Mouse (Mus musculus): ENCODE measurements around the gene Atg16l1. TPM values are rescaled to one million over a fixed set of nuclear protein-coding genes. Genes with fewer than 3 reads are reported as not detected.

Atg16l1 gene
- polyA plus RNA-seq (2014; fragmentation: Nextera tagmentation; extraction: Ambion mirVana) = 37.8 and 39.7 TPM in 2 replicates

DNA sequence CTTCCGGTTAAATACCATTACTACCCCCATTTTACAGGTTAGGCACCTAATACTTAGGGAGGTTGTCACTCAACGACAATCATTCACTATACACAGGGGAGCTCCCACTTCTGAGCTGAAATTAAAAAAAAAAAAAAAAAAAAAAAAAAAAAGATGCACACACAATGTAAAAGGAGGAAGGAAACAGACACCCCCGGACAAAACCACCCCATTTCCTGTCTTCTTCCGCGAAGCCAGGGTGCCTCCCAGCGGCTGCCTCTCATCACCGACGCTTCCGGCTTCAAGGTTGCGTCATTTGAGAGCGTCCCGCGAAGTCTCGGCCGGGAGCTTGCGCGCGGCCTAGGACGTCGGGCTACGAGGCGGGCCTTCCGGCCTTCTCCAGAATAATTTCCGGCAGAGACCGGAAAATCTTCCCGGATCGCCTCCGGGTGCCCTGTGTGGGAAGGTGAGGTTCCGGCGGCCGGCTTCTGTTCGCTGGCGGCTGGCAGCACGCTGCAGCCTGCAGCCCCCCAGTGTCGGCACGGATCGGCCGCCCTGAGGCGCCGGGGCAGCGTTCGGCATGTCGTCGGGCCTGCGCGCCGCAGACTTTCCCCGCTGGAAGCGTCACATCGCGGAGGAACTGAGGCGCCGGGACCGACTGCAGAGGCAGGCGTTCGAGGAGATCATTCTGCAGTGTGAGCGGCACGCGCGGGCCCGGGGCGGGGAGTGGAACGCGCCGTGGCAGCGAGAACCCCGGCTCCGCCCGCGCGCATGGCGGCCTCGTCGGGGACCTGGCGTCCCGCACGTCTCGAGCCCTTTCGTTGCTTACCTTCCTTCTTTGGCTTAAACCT, at the start of gene Atg16l1:
Gene Atg16l1 (plus strand): TSS at position 230 of the 830 bp plus-strand sequence.
- H3K4me1 ChIP-seq (replicated peaks; ENCODE audit: control insufficient read depth, insufficient read depth, low read length) = 0 out of 2 replicates have a peak, but pooled peaks cover 2% of the 10 kb centered on the region
- DNase-seq (ENCODE audit: low spot score) (peak; percentile 92), ATAC-seq (ENCODE audit: low FRiP score) (peak; percentile 99)
- peak within 1 kb of the TSS; percentile 95 for H3K9ac ChIP-seq (ENCODE audit: low read depth, low read length)
- H3K27ac ChIP-seq (ENCODE audit: low read depth, low read length) = peak within 1 kb of the TSS; percentile 79
- H3K9me3 ChIP-seq (ENCODE audit: control insufficient read depth, low read length) = no peaks in the 10 kb centered on the region
- H3K27me3 ChIP-seq (ENCODE audit: control insufficient read depth, insufficient read depth, low read length) = no peaks in the 10 kb centered on the region
- 1% methylated on average over 79 of the region's 79 CpGs for WGBS
- peak within 1 kb of the TSS; percentile 80 for H3K4me3 ChIP-seq (ENCODE audit: low read depth, low read length)
- peak within 1 kb of the TSS; percentile 56 for H3K4me2 ChIP-seq (replicated peaks; ENCODE audit: low read depth, low read length)
- H3K36me3 ChIP-seq (ENCODE audit: control insufficient read depth, insufficient read depth, low read length) = 0 out of 2 replicates have a peak, but pooled peaks cover 2% of the 10 kb centered on the region

GRCm38 (mm10) chr1:87706361-87706760, 49.3 kb upstream of the Atg16l1 start:
- WGBS = 91% methylated on average over 3 of the region's 3 CpGs
- no peak overlapping the region for H3K4me2 ChIP-seq (replicated peaks; ENCODE audit: low read depth, low read length)
- H3K27ac ChIP-seq (ENCODE audit: low read depth, low read length) = no peak overlapping the region
- H3K9me3 ChIP-seq (ENCODE audit: control insufficient read depth, low read length) = no peaks in the 10 kb centered on the region
- H3K4me1 ChIP-seq (replicated peaks; ENCODE audit: control insufficient read depth, insufficient read depth, low read length) = no peaks in the 10 kb centered on the region
- no peaks in the 10 kb centered on the region for H3K27me3 ChIP-seq (ENCODE audit: control insufficient read depth, insufficient read depth, low read length)
- ATAC-seq (ENCODE audit: low FRiP score) (no peak), DNase-seq (ENCODE audit: low spot score) (no peak)
- no peak overlapping the region for H3K9ac ChIP-seq (ENCODE audit: low read depth, low read length)
- H3K4me3 ChIP-seq (ENCODE audit: low read depth, low read length) = no peak overlapping the region
- H3K36me3 ChIP-seq (ENCODE audit: control insufficient read depth, insufficient read depth, low read length) = no peaks in the 10 kb centered on the region

GRCm38 (mm10) chr1:87709020-87709419, 46.6 kb upstream of the Atg16l1 start:
- H3K4me3 ChIP-seq (ENCODE audit: low read depth, low read length) = no peak overlapping the region
- no peak overlapping the region for H3K4me2 ChIP-seq (replicated peaks; ENCODE audit: low read depth, low read length)
- no peaks in the 10 kb centered on the region for H3K4me1 ChIP-seq (replicated peaks; ENCODE audit: control insufficient read depth, insufficient read depth, low read length)
- 56% methylated on average over 6 of the region's 6 CpGs for WGBS
- H3K36me3 ChIP-seq (ENCODE audit: control insufficient read depth, insufficient read depth, low read length) = no peaks in the 10 kb centered on the region
- H3K9me3 ChIP-seq (ENCODE audit: control insufficient read depth, low read length) = no peaks in the 10 kb centered on the region
- no peaks in the 10 kb centered on the region for H3K27me3 ChIP-seq (ENCODE audit: control insufficient read depth, insufficient read depth, low read length)
- ATAC-seq (ENCODE audit: low FRiP score) (no peak), DNase-seq (ENCODE audit: low spot score) (no peak)
- H3K27ac ChIP-seq (ENCODE audit: low read depth, low read length) = no peak overlapping the region
- no peak overlapping the region for H3K9ac ChIP-seq (ENCODE audit: low read depth, low read length)

DNA sequence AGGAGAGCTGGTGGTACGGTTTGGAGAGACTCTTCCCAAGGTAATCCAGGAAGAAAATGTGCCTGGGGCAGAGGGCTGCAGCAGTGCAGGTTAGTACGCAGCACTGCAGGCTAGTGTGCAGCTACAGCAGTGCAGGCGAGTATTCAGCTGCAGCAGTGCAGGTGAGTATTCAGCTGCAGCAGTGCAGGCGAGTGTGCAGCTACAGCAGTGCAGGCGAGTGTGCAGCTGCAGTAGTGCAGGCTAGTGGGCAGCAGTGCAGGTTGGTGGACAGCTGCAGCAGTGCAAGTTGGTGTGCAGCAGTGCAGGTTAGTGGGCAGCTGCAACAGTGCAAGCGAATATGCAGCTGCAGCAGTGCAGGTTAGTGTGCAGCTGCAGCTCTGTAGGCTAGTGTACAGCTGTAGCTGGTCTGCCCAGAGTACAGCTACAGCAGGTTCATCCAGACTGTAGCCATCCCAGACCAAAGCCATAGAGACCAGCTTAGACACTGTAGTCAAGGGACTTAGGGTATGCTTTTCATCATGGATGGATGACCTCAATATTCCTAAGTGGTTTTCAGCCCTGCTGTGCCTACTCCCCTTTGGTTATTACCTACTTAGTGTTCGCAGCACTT, 45.9 kb upstream of the Atg16l1 start:
- Histone ChIP-seq H3K36me3 (ENCODE audit: control insufficient read depth, insufficient read depth, low read length) (no peaks in the 10 kb centered on the region), H3K4me1 (replicated peaks; ENCODE audit: control insufficient read depth, insufficient read depth, low read length) (no peaks in the 10 kb centered on the region), H3K4me2 (replicated peaks; ENCODE audit: low read depth, low read length) (no peak overlapping the region), H3K4me3 (ENCODE audit: low read depth, low read length) (no peak overlapping the region), H3K27ac (ENCODE audit: low read depth, low read length) (no peak overlapping the region), H3K9ac (ENCODE audit: low read depth, low read length) (no peak overlapping the region), H3K27me3 (ENCODE audit: control insufficient read depth, insufficient read depth, low read length) (no peaks in the 10 kb centered on the region), H3K9me3 (ENCODE audit: control insufficient read depth, low read length) (no peaks in the 10 kb centered on the region)
- 83% methylated on average over 7 of the region's 7 CpGs for WGBS
- no peak for ATAC-seq (ENCODE audit: low FRiP score)
- DNase-seq (ENCODE audit: low spot score) = no peak

- no peaks in the 10 kb centered on the region for H3K27me3 ChIP-seq (ENCODE audit: control insufficient read depth, insufficient read depth, low read length)
- no peaks in the 10 kb centered on the region for H3K36me3 ChIP-seq (ENCODE audit: control insufficient read depth, insufficient read depth, low read length)
- WGBS = 90% methylated on average over 10 of the region's 10 CpGs
- H3K4me2 ChIP-seq (replicated peaks; ENCODE audit: low read depth, low read length) = no peak overlapping the region
- no peak overlapping the region for H3K9ac ChIP-seq (ENCODE audit: low read depth, low read length)
- ATAC-seq (ENCODE audit: low FRiP score) = no peak
- no peak overlapping the region for H3K4me3 ChIP-seq (ENCODE audit: low read depth, low read length)
- no peaks in the 10 kb centered on the region for H3K4me1 ChIP-seq (replicated peaks; ENCODE audit: control insufficient read depth, insufficient read depth, low read length)
- no peak overlapping the region for H3K27ac ChIP-seq (ENCODE audit: low read depth, low read length)
- DNase-seq (ENCODE audit: low spot score) = no peak
- H3K9me3 ChIP-seq (ENCODE audit: control insufficient read depth, low read length) = no peaks in the 10 kb centered on the region
Observed at GRCm38 (mm10) chr1:87711938-87712613, 43.6 kb upstream of the Atg16l1 start.

DNA sequence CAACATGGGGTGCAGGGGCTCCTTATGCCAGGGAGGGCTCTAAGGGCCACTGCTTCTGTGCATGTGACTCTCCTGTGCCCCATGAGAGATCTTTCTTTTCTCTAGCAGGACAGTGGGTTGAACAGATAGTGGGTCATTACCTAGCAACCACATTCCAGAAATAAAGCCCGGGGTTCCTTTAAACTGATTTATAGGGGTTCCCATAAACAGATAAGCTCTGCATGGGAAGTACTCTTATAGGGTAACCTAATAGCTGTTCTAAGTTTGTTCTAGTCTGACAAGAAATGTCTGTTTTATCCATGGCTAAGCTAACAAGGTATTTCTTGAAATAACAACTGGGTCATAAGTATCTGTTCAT, 43.1 kb upstream of the Atg16l1 start:
- Histone ChIP-seq H3K9me3 (ENCODE audit: control insufficient read depth, low read length) (no peaks in the 10 kb centered on the region), H3K4me2 (replicated peaks; ENCODE audit: low read depth, low read length) (no peak overlapping the region), H3K9ac (ENCODE audit: low read depth, low read length) (no peak overlapping the region), H3K4me1 (replicated peaks; ENCODE audit: control insufficient read depth, insufficient read depth, low read length) (no peaks in the 10 kb centered on the region), H3K27me3 (ENCODE audit: control insufficient read depth, insufficient read depth, low read length) (no peaks in the 10 kb centered on the region), H3K36me3 (ENCODE audit: control insufficient read depth, insufficient read depth, low read length) (no peaks in the 10 kb centered on the region), H3K27ac (ENCODE audit: low read depth, low read length) (no peak overlapping the region), H3K4me3 (ENCODE audit: low read depth, low read length) (no peak overlapping the region)
- no peak for DNase-seq (ENCODE audit: low spot score)
- no peak for ATAC-seq (ENCODE audit: low FRiP score)
- 93% methylated on average over 1 of the region's 1 CpGs for WGBS

GRCm38 (mm10) chr1:87721382-87721781, 34.3 kb upstream of the Atg16l1 start:
- 37% methylated on average over 8 of the region's 8 CpGs for WGBS
- ATAC-seq (ENCODE audit: low FRiP score) = no peak
- no peak overlapping the region for H3K4me2 ChIP-seq (replicated peaks; ENCODE audit: low read depth, low read length)

DNA sequence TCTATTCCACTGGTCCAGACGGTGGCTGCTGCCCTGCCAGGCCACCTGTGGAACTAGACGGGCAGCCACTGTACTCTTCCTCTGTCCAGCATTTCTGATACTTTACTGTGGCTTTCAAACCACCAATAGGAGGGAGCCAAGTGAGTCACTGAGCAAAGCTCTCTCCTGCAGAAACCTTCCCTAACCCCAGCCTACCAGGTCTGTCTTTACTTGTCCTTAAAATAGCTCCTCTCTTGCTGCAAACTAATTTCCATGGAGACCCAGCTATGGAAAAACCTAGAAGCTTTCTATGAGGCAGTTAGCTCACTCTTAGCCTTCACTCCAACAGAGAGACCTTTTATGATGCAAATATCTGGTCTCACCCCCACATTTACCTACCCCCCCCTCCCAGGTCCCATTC, 33.6 kb upstream of the Atg16l1 start:
- no peaks in the 10 kb centered on the region for H3K9me3 ChIP-seq (ENCODE audit: control insufficient read depth, low read length)
- H3K9ac ChIP-seq (ENCODE audit: low read depth, low read length) = no peak overlapping the region
- H3K27me3 ChIP-seq (ENCODE audit: control insufficient read depth, insufficient read depth, low read length) = no peaks in the 10 kb centered on the region
- no peak overlapping the region for H3K4me2 ChIP-seq (replicated peaks; ENCODE audit: low read depth, low read length)
- H3K4me1 ChIP-seq (replicated peaks; ENCODE audit: control insufficient read depth, insufficient read depth, low read length) = no peaks in the 10 kb centered on the region
- no peak for ATAC-seq (ENCODE audit: low FRiP score)
- H3K27ac ChIP-seq (ENCODE audit: low read depth, low read length) = no peak overlapping the region
- 59% methylated on average over 2 of the region's 2 CpGs for WGBS
- no peaks in the 10 kb centered on the region for H3K36me3 ChIP-seq (ENCODE audit: control insufficient read depth, insufficient read depth, low read length)
- no peak for DNase-seq (ENCODE audit: low spot score)
- no peak overlapping the region for H3K4me3 ChIP-seq (ENCODE audit: low read depth, low read length)

More at GRCm38 (mm10) chr1:87721382-87721781, 34.3 kb upstream of the Atg16l1 start:
- Histone ChIP-seq H3K9ac (ENCODE audit: low read depth, low read length) (no peak overlapping the region), H3K27ac (ENCODE audit: low read depth, low read length) (no peak overlapping the region), H3K9me3 (ENCODE audit: control insufficient read depth, low read length) (no peaks in the 10 kb centered on the region), H3K36me3 (ENCODE audit: control insufficient read depth, insufficient read depth, low read length) (no peaks in the 10 kb centered on the region), H3K4me3 (ENCODE audit: low read depth, low read length) (no peak overlapping the region), H3K27me3 (ENCODE audit: control insufficient read depth, insufficient read depth, low read length) (no peaks in the 10 kb centered on the region), H3K4me1 (replicated peaks; ENCODE audit: control insufficient read depth, insufficient read depth, low read length) (no peaks in the 10 kb centered on the region)
- DNase-seq (ENCODE audit: low spot score) = peak; percentile 56

Data from hindbrain, embryonic 11.5 days (tissue).